Mouse (Mus musculus): Measurements from ENCODE around the gene Gm12166. TPM values are rescaled to one million over a fixed set of nuclear protein-coding genes. Genes with fewer than 3 reads are reported as not detected.

Gm12166 gene
- polyA plus RNA-seq, 1 experiment from 2014 or later, result 5.4 TPM

Small RNAs within 50 kb of the gene (microRNA-seq; reads per million reads assigned to microRNA genes)
- not detected for gene Mir8100

Other genes with a start within 250 kb of the Gm12166 start
- 42.8 TPM in 2 replicates for gene Clint1, start 200.3 kb downstream of the Gm12166 start, polyA plus RNA-seq (2015; fragmentation: Nextera tagmentation; extraction: Ambion mirVana)
- gene Lsm11, start 107.4 kb downstream of the Gm12166 start, polyA plus RNA-seq (2015; fragmentation: Nextera tagmentation; extraction: Ambion mirVana), result 23.5 and 26.1 TPM in 2 replicates
- gene Thg1l, start 96.8 kb downstream of the Gm12166 start, polyA plus RNA-seq (2015; fragmentation: Nextera tagmentation; extraction: Ambion mirVana), result 10.1 and 10.2 TPM in 2 replicates
- 0.18 and 0.23 TPM in 2 replicates for gene Sox30, start 72.0 kb downstream of the Gm12166 start, polyA plus RNA-seq (2015; fragmentation: Nextera tagmentation; extraction: Ambion mirVana)
- 11.3 and 12.2 TPM in 2 replicates for gene Adam19, start 3.7 kb upstream of the Gm12166 start, polyA plus RNA-seq (2015; fragmentation: Nextera tagmentation; extraction: Ambion mirVana)
- 0.43 TPM in 2 replicates for gene Nipal4, start 114.2 kb upstream of the Gm12166 start, polyA plus RNA-seq (2015; fragmentation: Nextera tagmentation; extraction: Ambion mirVana)
- 8.4 and 10.0 TPM in 2 replicates for gene Fndc9, start 183.2 kb upstream of the Gm12166 start, polyA plus RNA-seq (2015; fragmentation: Nextera tagmentation; extraction: Ambion mirVana)

All from midbrain, embryonic 15.5 days (tissue).